Mouse (Mus musculus) heart, postnatal 0 days (tissue): ENCODE measurements around the gene Smim1.

Experiments used
- CTCF ChIP-seq: IDR thresholded peaks from 2 replicates; pipeline ENCODE4 v1.5.1; 2016; ENCODE audit warnings: antibody characterized with exemption, control low read depth, low read depth
- EP300 ChIP-seq: IDR thresholded peaks from 2 replicates; pipeline ENCODE4 v1.6.1; 2016; ENCODE audit warnings: antibody characterized with exemption, low read depth

DNA sequence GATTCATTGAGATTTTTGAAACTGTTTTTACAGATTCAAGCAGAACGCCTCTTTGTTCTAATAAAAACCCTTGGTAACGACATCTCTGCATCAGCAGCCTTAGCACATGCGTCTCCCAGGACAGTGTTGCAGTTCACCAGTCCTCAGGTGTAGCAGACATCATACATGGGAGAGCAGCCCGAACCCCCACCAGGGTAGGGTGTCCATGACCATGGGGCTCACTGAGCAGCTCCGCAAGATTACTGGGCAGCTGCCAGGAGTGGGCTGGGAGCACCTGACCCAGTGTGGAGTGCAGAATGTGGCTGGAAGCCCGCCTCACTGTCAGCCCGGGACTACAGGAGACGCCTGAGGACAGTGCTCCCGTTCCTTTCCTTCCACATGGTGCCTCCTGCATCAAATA, 4.6 kb downstream of the Smim1 start:
- TF ChIP-seq CTCF = no peak
- TF ChIP-seq EP300 = no peak
